Mouse (Mus musculus): Measurements from ENCODE around the gene Tsfm. TPM values are rescaled to one million over a fixed set of nuclear protein-coding genes. Genes with fewer than 3 reads are reported as not detected.
A peak's percentile ranks its signal among the peaks of the same experiment; 100 is the strongest.

Gene Tsfm
- polyA plus RNA-seq, 1 experiment from 2014 or later, result 81.1 TPM

GRCm38 (mm10) chr10:127017071-127017470, 13.6 kb downstream of the Tsfm start:
- peak; percentile 68; the same call in 1 of the 2 replicates for ATAC-seq (ENCODE audit: low FRiP score, low read depth)
- WGBS, result 19% methylated on average over 2 of the region's 2 CpGs
- Histone ChIP-seq H3K9me3 (no peaks in the 10 kb centered on the region), H3K27ac (peak overlapping the region; percentile 10; the same call in 1 of the 2 replicates), H3K9ac (no peak overlapping the region), H3K27me3 (no peaks in the 10 kb centered on the region), H3K4me2 (replicated peaks) (peak overlapping the region; percentile 2; the same call in 1 of the 2 replicates), H3K4me1 (peaks cover 21% of the 10 kb centered on the region), H3K36me3 (peaks cover 5% of the 10 kb centered on the region), H3K4me3 (no peak overlapping the region)

GRCm38 (mm10) chr10:127016488-127016887, 14.2 kb downstream of the Tsfm start:
- WGBS, result 45% methylated on average over 5 of the region's 5 CpGs
- no peaks in the 10 kb centered on the region for H3K9me3 ChIP-seq
- H3K4me1 ChIP-seq, result peaks cover 21% of the 10 kb centered on the region
- H3K4me3 ChIP-seq, result no peak overlapping the region
- ATAC-seq (ENCODE audit: low FRiP score, low read depth), result peak; percentile 72; the same call in 1 of the 2 replicates
- peak overlapping the region; percentile 2; the same call in 1 of the 2 replicates for H3K4me2 ChIP-seq (replicated peaks)
- no peaks in the 10 kb centered on the region for H3K27me3 ChIP-seq
- no peaks in the 10 kb centered on the region for H3K36me3 ChIP-seq
- H3K9ac ChIP-seq, result no peak overlapping the region
- no peak overlapping the region; the same call in 1 of the 2 replicates for H3K27ac ChIP-seq

- 89% methylated on average over 7 of the region's 7 CpGs for WGBS
- Histone ChIP-seq H3K4me2 (replicated peaks) (no peak overlapping the region), H3K4me1 (no peaks in the 10 kb centered on the region), H3K27ac (no peak overlapping the region), H3K36me3 (peaks cover 19% of the 10 kb centered on the region), H3K9ac (no peak overlapping the region), H3K4me3 (no peak overlapping the region), H3K27me3 (no peaks in the 10 kb centered on the region), H3K9me3 (no peaks in the 10 kb centered on the region)
- ATAC-seq (ENCODE audit: low FRiP score, low read depth), result no peak
Observed at GRCm38 (mm10) chr10:127003806-127004205, 26.8 kb downstream of the Tsfm start.

- no peak overlapping the region for H3K4me3 ChIP-seq
- no peaks in the 10 kb centered on the region for H3K27me3 ChIP-seq
- no peak overlapping the region for H3K4me2 ChIP-seq (replicated peaks)
- no peak overlapping the region for H3K27ac ChIP-seq
- no peak for ATAC-seq (ENCODE audit: low FRiP score, low read depth)
- peaks cover 24% of the 10 kb centered on the region for H3K36me3 ChIP-seq
- H3K9me3 ChIP-seq, result no peaks in the 10 kb centered on the region
- 84% methylated on average over 8 of the region's 8 CpGs for WGBS
- no peak overlapping the region for H3K9ac ChIP-seq
- no peaks in the 10 kb centered on the region for H3K4me1 ChIP-seq
Observed at GRCm38 (mm10) chr10:127003334-127003733, 27.3 kb downstream of the Tsfm start.

GRCm38 (mm10) chr10:127002765-127003164, 27.9 kb downstream of the Tsfm start:
- no peaks in the 10 kb centered on the region for H3K27me3 ChIP-seq
- no peak overlapping the region for H3K9ac ChIP-seq
- H3K4me3 ChIP-seq, result no peak overlapping the region
- no peaks in the 10 kb centered on the region for H3K9me3 ChIP-seq
- ATAC-seq (ENCODE audit: low FRiP score, low read depth), result no peak
- no peak overlapping the region for H3K4me2 ChIP-seq (replicated peaks)
- H3K36me3 ChIP-seq, result peaks cover 30% of the 10 kb centered on the region
- WGBS, result 90% methylated on average over 5 of the region's 5 CpGs
- H3K4me1 ChIP-seq, result no peaks in the 10 kb centered on the region
- no peak overlapping the region for H3K27ac ChIP-seq

GRCm38 (mm10) chr10:127002056-127002455, 28.6 kb downstream of the Tsfm start:
- Histone ChIP-seq H3K4me2 (replicated peaks) (no peak overlapping the region), H3K27me3 (no peaks in the 10 kb centered on the region), H3K27ac (no peak overlapping the region), H3K9me3 (no peaks in the 10 kb centered on the region), H3K36me3 (peaks cover 36% of the 10 kb centered on the region), H3K4me1 (no peaks in the 10 kb centered on the region), H3K9ac (no peak overlapping the region), H3K4me3 (no peak overlapping the region)
- ATAC-seq (ENCODE audit: low FRiP score, low read depth), result no peak
- 88% methylated on average over 1 of the region's 1 CpGs for WGBS

- H3K4me2 ChIP-seq (replicated peaks), result no peak overlapping the region
- no peaks in the 10 kb centered on the region for H3K4me1 ChIP-seq
- H3K9me3 ChIP-seq, result no peaks in the 10 kb centered on the region
- no peak overlapping the region for H3K27ac ChIP-seq
- ATAC-seq (ENCODE audit: low FRiP score, low read depth), result no peak
- H3K36me3 ChIP-seq, result peaks cover 37% of the 10 kb centered on the region
- no peaks in the 10 kb centered on the region for H3K27me3 ChIP-seq
- no peak overlapping the region for H3K9ac ChIP-seq
- no peak overlapping the region for H3K4me3 ChIP-seq
- WGBS, result 84% methylated on average over 9 of the region's 9 CpGs
Observed at GRCm38 (mm10) chr10:127001297-127001696, 29.3 kb downstream of the Tsfm start.

GRCm38 (mm10) chr10:127000529-127000928, 30.1 kb downstream of the Tsfm start, which contains the start of gene Avil:
TSS of gene Avil (plus strand) at chr10:127000709.
- Histone ChIP-seq H3K9ac (no peak within 1 kb of the TSS), H3K4me3 (no peak within 1 kb of the TSS), H3K27me3 (no peaks in the 10 kb centered on the region), H3K27ac (no peak within 1 kb of the TSS), H3K36me3 (peaks cover 44% of the 10 kb centered on the region), H3K9me3 (no peaks in the 10 kb centered on the region), H3K4me1 (no peaks in the 10 kb centered on the region), H3K4me2 (replicated peaks) (no peak within 1 kb of the TSS)
- WGBS, result 88% methylated on average over 5 of the region's 5 CpGs
- ATAC-seq (ENCODE audit: low FRiP score, low read depth), result no peak

- H3K4me3 ChIP-seq, result no peak overlapping the region
Observed at GRCm38 (mm10) chr10:126997340-126998113, 33.1 kb downstream of the Tsfm start.

GRCm38 (mm10) chr10:126993621-126994020, 37.0 kb downstream of the Tsfm start:
- H3K4me1 ChIP-seq, result peaks cover 29% of the 10 kb centered on the region
- ATAC-seq (ENCODE audit: low FRiP score, low read depth), result no peak
- H3K9ac ChIP-seq, result no peak overlapping the region
- WGBS, result 90% methylated on average over 3 of the region's 3 CpGs
- H3K4me2 ChIP-seq (replicated peaks), result no peak overlapping the region
- H3K27ac ChIP-seq, result no peak overlapping the region
- peaks cover 73% of the 10 kb centered on the region for H3K36me3 ChIP-seq
- no peak overlapping the region for H3K4me3 ChIP-seq
- H3K27me3 ChIP-seq, result no peaks in the 10 kb centered on the region
- H3K9me3 ChIP-seq, result no peaks in the 10 kb centered on the region

More at GRCm38 (mm10) chr10:126997340-126998113, 33.1 kb downstream of the Tsfm start:
- Histone ChIP-seq H3K27me3 (no peaks in the 10 kb centered on the region), H3K27ac (no peak overlapping the region), H3K36me3 (peaks cover 74% of the 10 kb centered on the region), H3K9me3 (no peaks in the 10 kb centered on the region), H3K4me2 (replicated peaks) (no peak overlapping the region), H3K4me1 (no peaks in the 10 kb centered on the region), H3K9ac (no peak overlapping the region)
- WGBS, result 63% methylated on average over 13 of the region's 13 CpGs
- ATAC-seq (ENCODE audit: low FRiP score, low read depth), result no peak

GRCm38 (mm10) chr10:126991676-126992075, 39.0 kb downstream of the Tsfm start:
- H3K9me3 ChIP-seq, result no peaks in the 10 kb centered on the region
- H3K36me3 ChIP-seq, result peaks cover 62% of the 10 kb centered on the region
- no peak overlapping the region for H3K27ac ChIP-seq
- H3K9ac ChIP-seq, result no peak overlapping the region
- no peak overlapping the region for H3K4me3 ChIP-seq
- peaks cover 48% of the 10 kb centered on the region for H3K4me1 ChIP-seq
- H3K4me2 ChIP-seq (replicated peaks), result no peak overlapping the region
- no peak for ATAC-seq (ENCODE audit: low FRiP score, low read depth)
- WGBS, result 27% methylated on average over 3 of the region's 3 CpGs
- H3K27me3 ChIP-seq, result no peaks in the 10 kb centered on the region

- peak; percentile 71 for ATAC-seq (ENCODE audit: low FRiP score, low read depth)
- H3K27me3 ChIP-seq, result no peaks in the 10 kb centered on the region
- H3K27ac ChIP-seq, result peak overlapping the region; percentile 61; the same call in 1 of the 2 replicates
- H3K4me3 ChIP-seq, result no peak overlapping the region
- no peaks in the 10 kb centered on the region for H3K9me3 ChIP-seq
- WGBS, result 58% methylated on average over 7 of the region's 7 CpGs
- H3K36me3 ChIP-seq, result peaks cover 54% of the 10 kb centered on the region
- H3K9ac ChIP-seq, result peak overlapping the region; percentile 43; the same call in 1 of the 2 replicates
- no peak overlapping the region for H3K4me2 ChIP-seq (replicated peaks)
- peaks cover 60% of the 10 kb centered on the region for H3K4me1 ChIP-seq
Observed at GRCm38 (mm10) chr10:126990313-126991056, 40.2 kb downstream of the Tsfm start.

Measured in limb, embryonic 13.5 days (tissue).